16 mouse cellular contexts compared by ENCODE assay signal in genomic region chr15:42296406-42296805, GRCm38 (mm10).
DNase-seq lines count a peak whose midpoint lies in the region; ATAC-seq lines count a peak whose summit lies in the region.
"Had no signal": no experiment of that assay in that cellular context is flagged by ENCODE, and none has a peak within 500 bp of the region (broad histone marks: within the 10 kb centered on the region; RNA-seq: fewer than 3 reads in every experiment).

No protein-coding gene starts in this region.

- H3K4me3 ChIP-seq in kidney, embryonic 16.5 days (ENCODE audit: low read length) = no peak overlapping the region
- no peak overlapping the region for H3K4me3 ChIP-seq in midbrain, embryonic 16.5 days (ENCODE audit: low read depth, low read length)
- H3K4me3 ChIP-seq: forebrain, embryonic 13.5 days; hindbrain, embryonic 10.5 days; neural tube, embryonic 15.5 days had no signal

- H3K27ac ChIP-seq in kidney, embryonic 16.5 days (ENCODE audit: low read length) = no peak overlapping the region
- no peak overlapping the region for H3K27ac ChIP-seq in midbrain, embryonic 16.5 days (ENCODE audit: low read length)
- H3K27ac ChIP-seq: forebrain, embryonic 13.5 days; hindbrain, embryonic 10.5 days; macrophage; neural tube, embryonic 15.5 days had no signal

- H3K27me3 ChIP-seq in kidney, embryonic 16.5 days (ENCODE audit: insufficient read depth, low read length) = no peaks in the 10 kb centered on the region
- H3K27me3 ChIP-seq in midbrain, embryonic 16.5 days (ENCODE audit: control insufficient read depth, insufficient read depth, low read depth, low read length) = no peaks in the 10 kb centered on the region
- H3K27me3 ChIP-seq: forebrain, embryonic 13.5 days; neural tube, embryonic 15.5 days had no signal

- no peaks in the 10 kb centered on the region for H3K36me3 ChIP-seq in kidney, embryonic 16.5 days (ENCODE audit: insufficient read depth, low read length)
- H3K36me3 ChIP-seq in midbrain, embryonic 16.5 days (ENCODE audit: control insufficient read depth, insufficient read depth, low read length) = no peaks in the 10 kb centered on the region
- H3K36me3 ChIP-seq: hindbrain, embryonic 10.5 days; neural tube, embryonic 15.5 days had no signal

- no peak overlapping the region for H3K4me2 ChIP-seq in kidney, embryonic 16.5 days (replicated peaks; ENCODE audit: low read depth, low read length)
- no peak overlapping the region for H3K4me2 ChIP-seq in midbrain, embryonic 16.5 days (ENCODE audit: low read length)
- H3K4me2 ChIP-seq: forebrain, embryonic 13.5 days; midbrain, embryonic 11.5 days; neural tube, embryonic 15.5 days had no signal

- no peaks in the 10 kb centered on the region for H3K9me3 ChIP-seq in kidney, embryonic 16.5 days (ENCODE audit: low read length)
- H3K9me3 ChIP-seq in midbrain, embryonic 16.5 days (replicated peaks; ENCODE audit: control insufficient read depth, low read length, poor library complexity, severe bottlenecking) = no peaks in the 10 kb centered on the region
- H3K9me3 ChIP-seq: forebrain, embryonic 13.5 days; hindbrain, embryonic 10.5 days; neural tube, embryonic 15.5 days had no signal

- 49% methylated on average over 4 of the region's 4 CpGs for WGBS in kidney, embryonic 16.5 days
- 74% methylated on average over 4 of the region's 4 CpGs for WGBS in midbrain, embryonic 16.5 days

- H3K4me1 ChIP-seq in kidney, embryonic 16.5 days (ENCODE audit: insufficient read depth, low read length) = no peaks in the 10 kb centered on the region
- H3K4me1 ChIP-seq in midbrain, embryonic 16.5 days (ENCODE audit: control insufficient read depth, insufficient read depth, low read length) = no peaks in the 10 kb centered on the region
- H3K4me1 ChIP-seq: forebrain, embryonic 13.5 days; hindbrain, embryonic 10.5 days; neural tube, embryonic 15.5 days had no signal

- H3K9ac ChIP-seq in kidney, embryonic 16.5 days (replicated peaks; ENCODE audit: low read length) = no peak overlapping the region
- H3K9ac ChIP-seq in midbrain, embryonic 16.5 days (ENCODE audit: low read depth, low read length) = no peak overlapping the region
- H3K9ac ChIP-seq: forebrain, embryonic 13.5 days; neural tube, embryonic 15.5 days had no signal

- DNase-seq in kidney, adult 9 months = peak; percentile 19
- DNase-seq in 3T3-L1 (ENCODE audit: low read depth, low spot score) = peak; percentile 71
- peak; percentile 24 for DNase-seq in embryo, embryonic 10 days (ENCODE audit: low spot score)
- peak; percentile 9 for DNase-seq in lung, postnatal 14 days
- DNase-seq in spleen, postnatal 10 days (ENCODE audit: low spot score in 2 of 2) = no peak
- DNase-seq: cerebellum, adult 9-11 months; liver; retina, postnatal 1 day; thymus, adult 18-20 months had no signal

- ATAC-seq in kidney, embryonic 16.5 days (ENCODE audit: low FRiP score, low TSS enrichment) = no peak
- no peak for ATAC-seq in midbrain, embryonic 16.5 days
- ATAC-seq: forebrain, embryonic 13.5 days had no signal

Comparison
In these comparisons a context has a peak if more than half of its experiments do, and no peak if none do; other contexts are left out.
1. DNase-seq: peak in kidney, adult 9 months (single experiment), 3T3-L1 (single experiment), embryo, embryonic 10 days (single experiment) and lung, postnatal 14 days (single experiment); none in spleen, postnatal 10 days (0 of 2).